ENCODE assay signal across 31 mouse cellular contexts in the genomic region with DNA sequence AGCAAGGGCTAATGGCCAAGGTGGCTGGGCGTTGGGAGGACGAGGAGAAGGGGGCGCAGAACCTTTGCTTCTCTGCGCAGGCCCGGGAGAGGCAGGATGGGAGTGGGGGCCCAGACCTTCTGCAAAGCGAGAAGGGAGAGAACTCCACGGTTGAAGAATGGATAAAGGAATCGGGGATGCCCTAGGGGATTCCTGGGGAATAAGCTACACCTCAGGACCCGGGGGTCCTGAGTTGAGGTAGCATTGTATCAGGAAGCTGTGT. TPM values are rescaled to one million over a fixed set of nuclear protein-coding genes. Genes with fewer than 3 reads are reported as not detected.
"Had no signal": no experiment of that assay in that cellular context is flagged by ENCODE, and none has a peak within 500 bp of the region (broad histone marks: within the 10 kb centered on the region; RNA-seq: fewer than 3 reads in every experiment).

No protein-coding gene starts in this region.

- ATAC-seq: hindbrain, postnatal 0 days; liver, embryonic 12.5 days had no signal

- H3K4me3 ChIP-seq: heart, embryonic 10.5 days; heart, embryonic 12.5 days; hindbrain, embryonic 13.5 days; hindbrain, embryonic 15.5 days; kidney, embryonic 15.5 days; left cerebral cortex, adult 2 months; limb, embryonic 10.5 days; limb, embryonic 12.5 days; liver, embryonic 12.5 days had no signal

- DNase-seq: gastrocnemius, postnatal 14 days; gastrocnemius, postnatal 36 days; heart, adult 18-20 months; heart, postnatal 14 days; heart, postnatal 36 days; kidney, adult 11 months; kidney, adult 2 months; kidney, adult 9 months; kidney, postnatal 14 days; kidney, postnatal 36 days; layer of hippocampus, adult 9-11 months had no signal

- H3K27me3 ChIP-seq: hindbrain, embryonic 15.5 days had no signal

- H3K4me1 ChIP-seq: heart, embryonic 10.5 days; heart, embryonic 12.5 days; limb, embryonic 10.5 days; limb, embryonic 12.5 days; liver, embryonic 12.5 days had no signal

- H3K9me3 ChIP-seq: heart, embryonic 10.5 days; hindbrain, embryonic 13.5 days; hindbrain, embryonic 15.5 days; kidney, embryonic 15.5 days; limb, embryonic 10.5 days; limb, embryonic 12.5 days; liver, embryonic 12.5 days had no signal

- H3K36me3 ChIP-seq: heart, embryonic 10.5 days; heart, embryonic 12.5 days; hindbrain, embryonic 13.5 days; hindbrain, embryonic 15.5 days; kidney, embryonic 15.5 days; limb, embryonic 10.5 days; limb, embryonic 12.5 days; liver, embryonic 12.5 days had no signal

RNA-seq across cellular contexts. Expression of a gene that starts 52.0 kb away (rescaled TPM):
- total RNA-seq: gastrocnemius, adult 18-20 months; gastrocnemius, adult 8-10 months; gastrocnemius, postnatal 36 days; heart, adult 18-20 months; heart, adult 8-10 months; heart, postnatal 14 days; heart, postnatal 36 days; layer of hippocampus, adult 18-20 months; layer of hippocampus, adult 8-10 months; layer of hippocampus, postnatal 14 days; left cerebral cortex, adult 2 months; left cerebral cortex, postnatal 14 days; left cerebral cortex, postnatal 36 days; liver, adult 2 months had no signal

RNA-seq across cellular contexts. Expression of a gene that starts 53.1 kb away (rescaled TPM):
- total RNA-seq: hematopoietic stem cell, adult 5-6 weeks; liver, adult 2 months had no signal
